Mouse (Mus musculus): ENCODE data around the gene Gstm5. TPM values are rescaled to one million over a fixed set of nuclear protein-coding genes. Genes with fewer than 3 reads are reported as not detected.

The Gstm5 gene
- polyA plus RNA-seq, 1 experiment: 25.4 TPM

- no peaks in the 10 kb centered on the region for H3K79me2 ChIP-seq (ENCODE audit: control insufficient read depth, insufficient read depth)
- H3ac ChIP-seq (ENCODE audit: control insufficient read depth, insufficient read length): no peak overlapping the region
- no peak overlapping the region for H3K4me2 ChIP-seq (ENCODE audit: low read depth)
- no peaks in the 10 kb centered on the region for H3K27me3 ChIP-seq (ENCODE audit: control insufficient read depth, insufficient read depth, insufficient read length)
- no peaks in the 10 kb centered on the region for H3K36me3 ChIP-seq (ENCODE audit: control insufficient read depth, insufficient read depth)
- no peak overlapping the region for H3K4me3 ChIP-seq
- TF ChIP-seq E2F4 (IDR thresholded peaks at IDR 0.05; ENCODE audit: insufficient read depth) (no peak), POLR2A (IDR thresholded peaks at IDR 0.05; ENCODE audit: insufficient read length, low read depth) (no peak), MYOD1 (IDR thresholded peaks at IDR 0.05; ENCODE audit: control insufficient read depth in 1 of 3, insufficient read length in 2 of 3, low read depth in 2 of 3) (no peak), SRF (IDR thresholded peaks at IDR 0.05; ENCODE audit: control insufficient read depth, insufficient read length, low read depth) (no peak), POLR2AphosphoS2 (IDR thresholded peaks at IDR 0.05; ENCODE audit: insufficient read length, low read depth) (no peak), MYOG (IDR thresholded peaks at IDR 0.05; ENCODE audit: control insufficient read depth in 1 of 3, insufficient read depth in 1 of 3, insufficient read length in 2 of 3, low read depth in 2 of 3) (no peak), REST (IDR thresholded peaks at IDR 0.05; ENCODE audit: insufficient read depth, insufficient read length) (no peak)
These were observed 46.0 kb upstream of the Gstm5 start for GRCm38 (mm10) chr3:107849693-107850031.

GRCm38 (mm10) chr3:107850418-107851031 is 45.1 kb upstream of the Gstm5 start:
- TF ChIP-seq TCF12 (IDR thresholded peaks at IDR 0.05; ENCODE audit: insufficient read depth, poor library complexity, severe bottlenecking) (no peak), MYOD1 (IDR thresholded peaks at IDR 0.05; ENCODE audit: control insufficient read depth in 1 of 3, insufficient read length in 2 of 3, low read depth in 2 of 3) (peak in 1 of 3 experiments; percentile 15)
- H3ac ChIP-seq (ENCODE audit: control insufficient read depth, insufficient read length): no peak overlapping the region
- peak overlapping the region; percentile 6 for H3K4me3 ChIP-seq
- no peaks in the 10 kb centered on the region for H3K36me3 ChIP-seq (ENCODE audit: control insufficient read depth, insufficient read depth)
- peak overlapping the region; percentile 68 for H3K4me2 ChIP-seq (ENCODE audit: low read depth)
- H3K79me2 ChIP-seq (ENCODE audit: control insufficient read depth, insufficient read depth): no peaks in the 10 kb centered on the region
- no peaks in the 10 kb centered on the region for H3K27me3 ChIP-seq (ENCODE audit: control insufficient read depth, insufficient read depth, insufficient read length)

- no peaks in the 10 kb centered on the region for H3K79me2 ChIP-seq (ENCODE audit: control insufficient read depth, insufficient read depth)
- no peak for TF ChIP-seq CEBPB (IDR thresholded peaks at IDR 0.05; ENCODE audit: insufficient read depth, poor library complexity, severe bottlenecking)
- no peak for TF ChIP-seq MYOG (IDR thresholded peaks at IDR 0.05; ENCODE audit: control insufficient read depth in 1 of 3, insufficient read depth in 1 of 3, insufficient read length in 2 of 3, low read depth in 2 of 3)
- TF ChIP-seq E2F4 (IDR thresholded peaks at IDR 0.05; ENCODE audit: insufficient read depth): no peak
- TF ChIP-seq TCF3 (IDR thresholded peaks at IDR 0.05; ENCODE audit: insufficient read length, low read depth): no peak
- no peak for TF ChIP-seq REST (IDR thresholded peaks at IDR 0.05; ENCODE audit: insufficient read depth, insufficient read length)
- TF ChIP-seq USF1 (IDR thresholded peaks at IDR 0.05; ENCODE audit: low read depth): no peak
- no peak for TF ChIP-seq MYOD1 (IDR thresholded peaks at IDR 0.05; ENCODE audit: control insufficient read depth in 1 of 3, insufficient read length in 2 of 3, low read depth in 2 of 3)
- no peak for TF ChIP-seq SRF (IDR thresholded peaks at IDR 0.05; ENCODE audit: control insufficient read depth, insufficient read length, low read depth)
- TF ChIP-seq POLR2AphosphoS2 (IDR thresholded peaks at IDR 0.05; ENCODE audit: insufficient read length, low read depth): no peak
- TF ChIP-seq MAX (IDR thresholded peaks at IDR 0.05; ENCODE audit: low read depth): no peak
- TF ChIP-seq TCF12 (IDR thresholded peaks at IDR 0.05; ENCODE audit: insufficient read depth, poor library complexity, severe bottlenecking): no peak
- H3K4me2 ChIP-seq (ENCODE audit: low read depth): no peak overlapping the region
- no peak overlapping the region for H3K4me3 ChIP-seq
- no peaks in the 10 kb centered on the region for H3K27me3 ChIP-seq (ENCODE audit: control insufficient read depth, insufficient read depth, insufficient read length)
- no peak overlapping the region for H3ac ChIP-seq (ENCODE audit: control insufficient read depth, insufficient read length)
- H3K36me3 ChIP-seq (ENCODE audit: control insufficient read depth, insufficient read depth): no peaks in the 10 kb centered on the region
These were observed 42.8 kb upstream of the Gstm5 start for GRCm38 (mm10) chr3:107852786-107853185.

- no peaks in the 10 kb centered on the region for H3K27me3 ChIP-seq (ENCODE audit: control insufficient read depth, insufficient read depth, insufficient read length)
- TF ChIP-seq CEBPB (IDR thresholded peaks at IDR 0.05; ENCODE audit: insufficient read depth, poor library complexity, severe bottlenecking) (no peak), POLR2A (IDR thresholded peaks at IDR 0.05; ENCODE audit: insufficient read length, low read depth) (no peak), REST (IDR thresholded peaks at IDR 0.05; ENCODE audit: insufficient read depth, insufficient read length) (no peak), MYOD1 (IDR thresholded peaks at IDR 0.05; ENCODE audit: control insufficient read depth in 1 of 3, insufficient read length in 2 of 3, low read depth in 2 of 3) (no peak), POLR2AphosphoS2 (IDR thresholded peaks at IDR 0.05; ENCODE audit: insufficient read length, low read depth) (no peak), TCF12 (IDR thresholded peaks at IDR 0.05; ENCODE audit: insufficient read depth, poor library complexity, severe bottlenecking) (no peak)
- no peak overlapping the region for H3K4me2 ChIP-seq (ENCODE audit: low read depth)
- no peaks in the 10 kb centered on the region for H3K79me2 ChIP-seq (ENCODE audit: control insufficient read depth, insufficient read depth)
- H3ac ChIP-seq (ENCODE audit: control insufficient read depth, insufficient read length): no peak overlapping the region
- H3K36me3 ChIP-seq (ENCODE audit: control insufficient read depth, insufficient read depth): no peaks in the 10 kb centered on the region
- no peak overlapping the region for H3K4me3 ChIP-seq
These were observed 42.1 kb upstream of the Gstm5 start for GRCm38 (mm10) chr3:107853232-107854181.

GRCm38 (mm10) chr3:107855368-107855767 is 40.3 kb upstream of the Gstm5 start:
- TF ChIP-seq CEBPB (IDR thresholded peaks at IDR 0.05; ENCODE audit: insufficient read depth, poor library complexity, severe bottlenecking) (no peak), MYOD1 (IDR thresholded peaks at IDR 0.05; ENCODE audit: control insufficient read depth in 1 of 3, insufficient read length in 2 of 3, low read depth in 2 of 3) (peak in 1 of 3 experiments; percentile 3), MYOG (IDR thresholded peaks at IDR 0.05; ENCODE audit: control insufficient read depth in 1 of 3, insufficient read depth in 1 of 3, insufficient read length in 2 of 3, low read depth in 2 of 3) (peak in 1 of 3 experiments; percentile 7)
- Histone ChIP-seq H3K36me3 (ENCODE audit: control insufficient read depth, insufficient read depth) (no peaks in the 10 kb centered on the region), H3K79me2 (ENCODE audit: control insufficient read depth, insufficient read depth) (no peaks in the 10 kb centered on the region), H3K4me3 (no peak overlapping the region), H3ac (ENCODE audit: control insufficient read depth, insufficient read length) (no peak overlapping the region), H3K4me2 (ENCODE audit: low read depth) (no peak overlapping the region), H3K27me3 (ENCODE audit: control insufficient read depth, insufficient read depth, insufficient read length) (no peaks in the 10 kb centered on the region)
